Mouse (Mus musculus) hindbrain, embryonic 13.5 days (tissue): ENCODE measurements at regions not wholly inside any gene's neighbourhood (a gene's known extent, or its start where the extent isn't known, plus 50 kb on each side); places are given as distances from the start of the nearest gene placed in this dataset.

ENCODE experiments used
- ATAC-seq: fragments of 200-750 bp; cut with Nextera tagmentation; 2 replicates; pipeline ENCODE4 v1.8.0; 2017; ENCODE audit warnings: moderate TSS enrichment; ENCODE audit not compliant: low FRiP score
- H3K27ac ChIP-seq: fragments of 300-500 bp; sonication (generic); 2 replicates; pipeline ENCODE4 v1.5.1; 2015; ENCODE audit warnings: inconsistent platforms, mild to moderate bottlenecking, moderate library complexity
- H3K27me3 ChIP-seq: fragments of 300-500 bp; sonication (generic); 2 replicates; pipeline ENCODE4 v1.6.1; 2015; ENCODE audit warnings: mild to moderate bottlenecking, inconsistent platforms
- H3K36me3 ChIP-seq: fragments of 300-500 bp; sonication (generic); 2 replicates; pipeline ENCODE4 v1.6.1; 2015; ENCODE audit warnings: mild to moderate bottlenecking, inconsistent platforms
- H3K4me1 ChIP-seq: fragments of 300-500 bp; sonication (generic); replicated peaks from 2 replicates; pipeline ENCODE4 v1.6.1; 2015; ENCODE audit warnings: inconsistent platforms
- H3K4me2 ChIP-seq: fragments of 300-500 bp; sonication (generic); 2 replicates; pipeline ENCODE4 v1.6.1; 2015; ENCODE audit warnings: inconsistent platforms, mild to moderate bottlenecking, moderate library complexity
- H3K4me3 ChIP-seq: fragments of 300-500 bp; sonication (generic); 2 replicates; pipeline ENCODE4 v1.5.1; 2015; ENCODE audit warnings: mild to moderate bottlenecking, inconsistent platforms
- H3K9ac ChIP-seq: fragments of 300-500 bp; sonication (generic); 2 replicates; pipeline ENCODE4 v1.6.1; 2015; ENCODE audit warnings: mild to moderate bottlenecking, inconsistent platforms
- H3K9me3 ChIP-seq: fragments of 300-500 bp; sonication (generic); 2 replicates; pipeline ENCODE4 v1.6.1; 2016; ENCODE audit warnings: inconsistent platforms
- WGBS: fragments of 180-500 bp; shearing (Covaris S2); methylation state at CpG from one replicate; pipeline ENCODE4 v1.1.7; 2015; 5-methylcytosine and 5-hydroxymethylcytosine counted together

- peak overlapping the region; percentile 37 for H3K4me2 ChIP-seq
- ATAC-seq, result no peak
- H3K27me3 ChIP-seq, result no peaks in the 10 kb centered on the region
- no peak overlapping the region for H3K4me3 ChIP-seq
- no peak overlapping the region for H3K9ac ChIP-seq
- no peaks in the 10 kb centered on the region for H3K36me3 ChIP-seq
- H3K27ac ChIP-seq, result no peak overlapping the region
- peaks cover 11% of the 10 kb centered on the region for H3K4me1 ChIP-seq
- H3K9me3 ChIP-seq, result no peaks in the 10 kb centered on the region
- WGBS, result 14% methylated on average over 12 of the region's 12 CpGs
Observed at GRCm38 (mm10) chr6:52078530-52079340, 66.4 kb upstream of the Skap2 start.

DNA sequence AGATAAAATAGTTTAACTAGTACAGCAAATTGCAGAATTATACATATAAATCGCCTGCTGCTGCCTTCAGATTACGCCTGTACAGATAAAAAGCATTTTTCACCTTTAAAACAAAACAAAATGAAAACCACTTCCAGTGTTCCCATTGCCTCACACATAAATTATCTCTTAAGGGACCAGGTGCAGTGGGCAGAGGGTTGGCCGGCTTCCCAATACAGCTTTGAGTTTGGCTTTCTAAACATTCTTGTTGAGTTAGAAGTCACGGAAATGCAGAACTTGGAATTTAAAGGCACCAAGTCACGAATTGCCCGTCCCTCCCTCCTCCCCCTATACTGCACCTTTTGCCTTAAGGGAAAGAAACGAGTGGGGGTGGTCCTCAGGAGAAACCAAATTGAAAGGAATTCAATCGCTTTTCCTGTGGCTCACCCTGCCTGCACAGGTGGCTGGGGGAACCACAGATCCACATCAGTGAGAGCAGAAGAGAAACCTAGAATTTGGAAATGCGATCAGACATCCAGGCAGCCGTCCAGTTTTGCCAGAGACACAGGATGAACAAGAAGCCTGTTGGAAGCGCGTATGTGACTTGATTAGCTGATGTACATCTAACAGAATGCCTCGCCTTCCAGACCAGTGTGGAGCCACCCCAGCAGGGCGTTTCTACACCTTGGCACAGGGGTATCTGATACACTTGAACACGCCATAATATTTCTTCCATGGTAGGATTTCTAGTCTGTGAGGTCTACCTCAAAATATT, 64.0 kb upstream of the Skap2 start:
- H3K4me1 ChIP-seq, result peaks cover 11% of the 10 kb centered on the region
- no peak for ATAC-seq
- 66% methylated on average over 15 of the region's 15 CpGs for WGBS
- no peaks in the 10 kb centered on the region for H3K36me3 ChIP-seq
- H3K9me3 ChIP-seq, result no peaks in the 10 kb centered on the region
- H3K4me2 ChIP-seq, result no peak overlapping the region
- no peaks in the 10 kb centered on the region for H3K27me3 ChIP-seq
- H3K9ac ChIP-seq, result no peak overlapping the region
- H3K27ac ChIP-seq, result no peak overlapping the region
- no peak overlapping the region for H3K4me3 ChIP-seq

GRCm38 (mm10) chr6:52074904-52075303, 62.6 kb upstream of the Skap2 start:
- no peak for ATAC-seq
- no peaks in the 10 kb centered on the region for H3K9me3 ChIP-seq
- H3K4me2 ChIP-seq, result no peak overlapping the region
- H3K27me3 ChIP-seq, result no peaks in the 10 kb centered on the region
- no peak overlapping the region for H3K4me3 ChIP-seq
- no peak overlapping the region for H3K9ac ChIP-seq
- H3K27ac ChIP-seq, result no peak overlapping the region
- 95% methylated on average over 2 of the region's 2 CpGs for WGBS
- H3K36me3 ChIP-seq, result no peaks in the 10 kb centered on the region
- H3K4me1 ChIP-seq, result peaks cover 11% of the 10 kb centered on the region

GRCm38 (mm10) chr6:52067151-52067550, 54.8 kb upstream of the Skap2 start:
- Histone ChIP-seq H3K36me3 (no peaks in the 10 kb centered on the region), H3K27me3 (no peaks in the 10 kb centered on the region), H3K27ac (no peak overlapping the region), H3K9ac (no peak overlapping the region), H3K4me2 (no peak overlapping the region), H3K4me1 (peaks cover 15% of the 10 kb centered on the region), H3K9me3 (no peaks in the 10 kb centered on the region), H3K4me3 (no peak overlapping the region)
- 85% methylated on average over 9 of the region's 9 CpGs for WGBS
- no peak for ATAC-seq

GRCm38 (mm10) chr6:52065652-52066051, 53.3 kb upstream of the Skap2 start:
- H3K36me3 ChIP-seq, result no peaks in the 10 kb centered on the region
- no peak overlapping the region for H3K4me3 ChIP-seq
- no peak overlapping the region for H3K27ac ChIP-seq
- ATAC-seq, result no peak
- 86% methylated on average over 10 of the region's 10 CpGs for WGBS
- H3K9me3 ChIP-seq, result no peaks in the 10 kb centered on the region
- peaks cover 19% of the 10 kb centered on the region for H3K4me1 ChIP-seq
- no peak overlapping the region for H3K4me2 ChIP-seq
- no peaks in the 10 kb centered on the region for H3K27me3 ChIP-seq
- no peak overlapping the region for H3K9ac ChIP-seq

GRCm38 (mm10) chr6:52064176-52065015, 52.0 kb upstream of the Skap2 start:
- peak; percentile 71; the same call in 1 of the 2 replicates for ATAC-seq
- H3K4me3 ChIP-seq, result no peak overlapping the region

More at GRCm38 (mm10) chr6:52064176-52065015, 52.0 kb upstream of the Skap2 start:
- WGBS, result 52% methylated on average over 13 of the region's 13 CpGs
- no peaks in the 10 kb centered on the region for H3K9me3 ChIP-seq
- no peak overlapping the region for H3K4me2 ChIP-seq
- no peak overlapping the region for H3K9ac ChIP-seq
- H3K36me3 ChIP-seq, result no peaks in the 10 kb centered on the region
- 0 out of 2 replicates have a peak, but pooled peaks cover 2% of the 10 kb centered on the region for H3K27me3 ChIP-seq
- peaks cover 20% of the 10 kb centered on the region for H3K4me1 ChIP-seq
- peak overlapping the region; percentile 70 for H3K27ac ChIP-seq
